Mouse (Mus musculus): ENCODE results near the gene Tmed6. TPM values are rescaled to one million over a fixed set of nuclear protein-coding genes. Genes with fewer than 3 reads are reported as not detected.

Gene Tmed6
- polyA plus RNA-seq, 1 experiment = not detected

Other genes with a start within 250 kb of the Tmed6 start
- gene Has3, start 195.4 kb downstream of the Tmed6 start, polyA plus RNA-seq (2012; ENCODE audit: insufficient read depth, insufficient read length, missing spikeins) = not detected in 2 replicates
- gene Utp4, start 172.0 kb downstream of the Tmed6 start, polyA plus RNA-seq (2012; ENCODE audit: insufficient read depth, insufficient read length, missing spikeins) = 19.8 and 24.4 TPM in 2 replicates
- 4.1 and 6.9 TPM in 2 replicates for gene Sntb2, start 129.9 kb downstream of the Tmed6 start, polyA plus RNA-seq (2012; ENCODE audit: insufficient read depth, insufficient read length, missing spikeins)
- gene Vps4a, start 34.4 kb downstream of the Tmed6 start, polyA plus RNA-seq (2012; ENCODE audit: insufficient read depth, insufficient read length, missing spikeins) = 42.0 and 46.7 TPM in 2 replicates
- gene Pdf, start 17.0 kb downstream of the Tmed6 start, polyA plus RNA-seq (2012; ENCODE audit: insufficient read depth, insufficient read length, missing spikeins) = 15.0 and 24.3 TPM in 2 replicates
- gene Cog8, start 9.0 kb downstream of the Tmed6 start, polyA plus RNA-seq (2012; ENCODE audit: insufficient read depth, insufficient read length, missing spikeins) = 12.9 and 22.0 TPM in 2 replicates
- 21.5 and 22.2 TPM in 2 replicates for gene Nip7, start 8.8 kb downstream of the Tmed6 start, polyA plus RNA-seq (2012; ENCODE audit: insufficient read depth, insufficient read length, missing spikeins)
- gene Terf2, start 30.9 kb upstream of the Tmed6 start, polyA plus RNA-seq (2012; ENCODE audit: insufficient read depth, insufficient read length, missing spikeins) = 6.7 and 9.0 TPM in 2 replicates
- gene Cyb5b, start 85.0 kb upstream of the Tmed6 start, polyA plus RNA-seq (2012; ENCODE audit: insufficient read depth, insufficient read length, missing spikeins) = 177 and 294 TPM in 2 replicates
- 9.1 and 13.8 TPM in 2 replicates for gene Nfat5, start 227.8 kb upstream of the Tmed6 start, polyA plus RNA-seq (2012; ENCODE audit: insufficient read depth, insufficient read length, missing spikeins)